Mouse (Mus musculus) kidney, postnatal 36 days (tissue): ENCODE measurements around the gene Lmf2.

Experiments
- DNase-seq, 2 experiments: peaks; one replicate each; pipeline ENCODE4 v3.0.0; 2021 to 2022; ENCODE audit warnings: mixed read lengths in 2 of 2

The Lmf2 gene

GRCm38 (mm10) chr15:89355241-89356187 is at the start of gene Lmf2, which contains the start of gene Ncaph2:
Lmf2 (minus strand) TSS chr15:89355659.
Ncaph2 (plus strand) TSS chr15:89355719.
- DNase-seq, result peak; percentile 96 to 99

- no peak for DNase-seq
These were observed 49.6 kb upstream of the Lmf2 start for GRCm38 (mm10) chr15:89404831-89405623.

- DNase-seq, result no peak
These were observed 47.0 kb upstream of the Lmf2 start for GRCm38 (mm10) chr15:89402471-89402870.

- no peak for DNase-seq
These were observed 44.3 kb upstream of the Lmf2 start for GRCm38 (mm10) chr15:89399716-89400115.

- no peak for DNase-seq
These were observed 42.7 kb upstream of the Lmf2 start for GRCm38 (mm10) chr15:89398146-89398545.

- DNase-seq, result peak; percentile 39 to 71
These were observed 41.4 kb upstream of the Lmf2 start for GRCm38 (mm10) chr15:89396883-89397282.

GRCm38 (mm10) chr15:89390081-89390480 is 34.6 kb upstream of the Lmf2 start:
- no peak for DNase-seq

- no peak for DNase-seq
These were observed 31.7 kb upstream of the Lmf2 start for GRCm38 (mm10) chr15:89387127-89387526.

- DNase-seq, result no peak
These were observed 29.2 kb upstream of the Lmf2 start, which contains the start of gene Klhdc7b for GRCm38 (mm10) chr15:89384617-89385016. Klhdc7b (plus strand) TSS chr15:89384917.

- peak in 1 of 2 experiments; percentile 49 for DNase-seq
These were observed 24.0 kb upstream of the Lmf2 start for GRCm38 (mm10) chr15:89379429-89379828.

GRCm38 (mm10) chr15:89378831-89379401 is 23.5 kb upstream of the Lmf2 start, which contains the start of gene Odf3b:
Odf3b (minus strand) TSS chr15:89379282.
- DNase-seq, result peak; percentile 52 to 64

GRCm38 (mm10) chr15:89377938-89378828 is 22.7 kb upstream of the Lmf2 start:
- peak in 1 of 2 experiments; percentile 27 for DNase-seq

- no peak for DNase-seq
These were observed 21.9 kb upstream of the Lmf2 start for GRCm38 (mm10) chr15:89377362-89377761.

- DNase-seq, result peak; percentile 28 to 60
These were observed 21.5 kb upstream of the Lmf2 start, which contains the start of gene Tymp for GRCm38 (mm10) chr15:89376957-89377356. Tymp (minus strand) TSS chr15:89377039.

- peak in 1 of 2 experiments; percentile 25 for DNase-seq
These were observed 20.6 kb upstream of the Lmf2 start for GRCm38 (mm10) chr15:89376040-89376439.

GRCm38 (mm10) chr15:89374801-89375534 is 19.5 kb upstream of the Lmf2 start:
- DNase-seq, result no peak

GRCm38 (mm10) chr15:89374340-89374739 is 18.9 kb upstream of the Lmf2 start:
- no peak for DNase-seq

- peak; percentile 92 to 98 for DNase-seq
These were observed 18.3 kb upstream of the Lmf2 start, which contains the start of gene Sco2 for GRCm38 (mm10) chr15:89373762-89374248. Sco2 (minus strand) TSS chr15:89373846.

GRCm38 (mm10) chr15:89373027-89373761 is 17.7 kb upstream of the Lmf2 start:
- DNase-seq, result peak; percentile 90 to 93

GRCm38 (mm10) chr15:89372536-89372935 is 17.1 kb upstream of the Lmf2 start:
- DNase-seq, result no peak
